Mouse (Mus musculus) stomach, postnatal 0 days (tissue): Measurements from ENCODE around the gene Spata45.

Experiments used
- CTCF ChIP-seq: IDR thresholded peaks from 2 replicates; pipeline ENCODE4 v1.5.1; 2016; ENCODE audit warnings: antibody characterized with exemption, low read depth, mild to moderate bottlenecking, moderate library complexity
- EP300 ChIP-seq: optimal IDR thresholded peaks from 2 replicates; pipeline ENCODE3; 2016; ENCODE audit warnings: antibody characterized with exemption

DNA sequence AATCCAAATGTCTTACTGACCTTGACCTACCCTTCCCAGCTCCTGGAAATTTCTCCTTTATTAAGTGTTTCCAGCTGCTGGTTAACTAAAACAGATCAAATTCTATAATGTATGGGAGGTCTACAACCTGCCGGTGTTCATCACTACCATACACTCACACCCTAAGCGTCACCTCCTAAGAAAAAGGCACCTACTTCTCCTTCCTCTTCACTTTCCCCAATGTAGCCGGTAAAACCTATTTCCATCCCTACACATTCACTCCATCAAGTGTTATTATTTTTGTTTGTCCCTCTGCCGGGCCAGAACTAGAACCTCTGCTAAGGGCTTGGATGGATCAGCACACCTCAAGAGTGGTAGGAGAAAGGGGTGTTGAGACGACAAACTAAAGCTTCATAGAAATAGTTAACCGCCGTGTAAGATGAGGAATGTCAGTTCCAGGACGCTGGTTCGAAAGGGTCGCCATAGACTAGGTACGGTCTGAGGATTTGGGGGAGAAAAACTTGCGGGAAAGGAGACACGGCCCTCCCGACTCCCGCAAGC is 25.9 kb downstream of the Spata45 start:
- no peak for TF ChIP-seq CTCF
- no peak for TF ChIP-seq EP300
